Mouse (Mus musculus) heart, embryonic 16.5 days (tissue): ENCODE results near the gene Gm36864. TPM values are rescaled to one million over a fixed set of nuclear protein-coding genes. Genes with fewer than 3 reads are reported as not detected.

Source experiments
- ATAC-seq: fragments of 200-750 bp; cut with Nextera tagmentation; replicated peaks from 2 replicates; pipeline ENCODE4 v1.8.0; 2017; ENCODE audit warnings: moderate number of reproducible peaks; ENCODE audit not compliant: insufficient read depth, low FRiP score; ENCODE audit errors: extremely low read depth
- H3K27ac ChIP-seq: fragments of 300-500 bp; sonication (generic); 2 replicates; pipeline ENCODE4 v1.5.1; 2014; ENCODE audit warnings: mild to moderate bottlenecking, low read length, control low read depth, moderate library complexity
- H3K27me3 ChIP-seq: fragments of 300-500 bp; sonication (generic); 2 replicates; pipeline ENCODE4 v1.6.1; 2014; ENCODE audit warnings: low read length, mixed read lengths; ENCODE audit not compliant: control insufficient read depth, insufficient read depth
- H3K36me3 ChIP-seq: fragments of 300-500 bp; sonication (generic); 2 replicates; pipeline ENCODE4 v1.6.1; 2014; ENCODE audit not compliant: control insufficient read depth, insufficient read depth
- H3K4me1 ChIP-seq: fragments of 300-500 bp; sonication (generic); 2 replicates; pipeline ENCODE4 v1.6.1; 2014; ENCODE audit warnings: low read length, mixed read lengths; ENCODE audit not compliant: control insufficient read depth, insufficient read depth
- H3K4me2 ChIP-seq: fragments of 300-500 bp; sonication (generic); 2 replicates; pipeline ENCODE4 v1.6.1; 2014; ENCODE audit warnings: low read depth, mild to moderate bottlenecking, control low read depth, low read length
- H3K4me3 ChIP-seq: fragments of 300-500 bp; sonication (generic); 2 replicates; pipeline ENCODE4 v1.5.1; 2014; ENCODE audit warnings: mild to moderate bottlenecking, control low read depth, low read length
- H3K9ac ChIP-seq: fragments of 300-500 bp; sonication (generic); 2 replicates; pipeline ENCODE4 v1.6.1; 2014; ENCODE audit warnings: low read length, control low read depth
- H3K9me3 ChIP-seq: fragments of 300-500 bp; sonication (generic); replicated peaks from 2 replicates; pipeline ENCODE4 v1.6.1; 2016; ENCODE audit warnings: low read length; ENCODE audit not compliant: control insufficient read depth
- WGBS: fragments of 180-500 bp; shearing (Covaris S2); extraction: QIAGEN DNeasy Blood & Tissue Kit; methylation state at CpG from one replicate; pipeline ENCODE4 v1.1.7; 2014; 5-methylcytosine and 5-hydroxymethylcytosine counted together
- polyA plus RNA-seq: library from polyadenylated mRNA; unstranded; fragments of >200 nt; fragmentation: Nextera tagmentation; extraction: Ambion mirVana; gene quantifications from 2 replicates; pipeline ENCODE4 v1.2.1, GENCODE M21; 2015

The Gm36864 gene
- polyA plus RNA-seq, 1 experiment from 2014 or later, result not detected

- Histone ChIP-seq H3K36me3 (no peaks in the 10 kb centered on the region), H3K4me1 (no peaks in the 10 kb centered on the region), H3K4me3 (no peak overlapping the region), H3K27ac (no peak overlapping the region), H3K9ac (no peak overlapping the region), H3K9me3 (no peaks in the 10 kb centered on the region; the same call in 1 of the 2 replicates), H3K27me3 (no peaks in the 10 kb centered on the region), H3K4me2 (no peak overlapping the region)
- no peak for ATAC-seq
- 52% methylated on average over 1 of the region's 1 CpGs for WGBS
Measured at GRCm38 (mm10) chr7:44280959-44281358, 45.0 kb downstream of the Gm36864 start.

- no peak for ATAC-seq
- H3K36me3 ChIP-seq, result no peaks in the 10 kb centered on the region
Measured at GRCm38 (mm10) chr7:44281586-44281985, 45.6 kb downstream of the Gm36864 start.

GRCm38 (mm10) chr7:44287760-44288159 lies 51.8 kb downstream of the Gm36864 start:
- Histone ChIP-seq H3K36me3 (no peaks in the 10 kb centered on the region), H3K4me2 (no peak overlapping the region), H3K27me3 (peaks cover 2% of the 10 kb centered on the region), H3K27ac (no peak overlapping the region), H3K9me3 (no peaks in the 10 kb centered on the region), H3K9ac (no peak overlapping the region), H3K4me3 (no peak overlapping the region), H3K4me1 (no peaks in the 10 kb centered on the region)
- ATAC-seq, result no peak
- WGBS, result 60% methylated on average over 7 of the region's 7 CpGs

More at GRCm38 (mm10) chr7:44281586-44281985, 45.6 kb downstream of the Gm36864 start:
- no peak overlapping the region for H3K9ac ChIP-seq
- H3K27me3 ChIP-seq, result no peaks in the 10 kb centered on the region
- no peak overlapping the region for H3K27ac ChIP-seq
- WGBS, result 62% methylated on average over 7 of the region's 7 CpGs
- H3K4me2 ChIP-seq, result no peak overlapping the region
- H3K4me1 ChIP-seq, result no peaks in the 10 kb centered on the region
- no peaks in the 10 kb centered on the region; the same call in 1 of the 2 replicates for H3K9me3 ChIP-seq
- no peak overlapping the region for H3K4me3 ChIP-seq

GRCm38 (mm10) chr7:44290986-44291385 lies 55.0 kb downstream of the Gm36864 start:
- H3K4me1 ChIP-seq, result no peaks in the 10 kb centered on the region
- no peak overlapping the region for H3K4me3 ChIP-seq
- no peaks in the 10 kb centered on the region for H3K36me3 ChIP-seq
- no peak overlapping the region for H3K4me2 ChIP-seq
- no peak for ATAC-seq
- WGBS, result 74% methylated on average over 4 of the region's 4 CpGs
- H3K27me3 ChIP-seq, result peaks cover 2% of the 10 kb centered on the region
- no peak overlapping the region for H3K27ac ChIP-seq
- no peaks in the 10 kb centered on the region for H3K9me3 ChIP-seq
- no peak overlapping the region for H3K9ac ChIP-seq

GRCm38 (mm10) chr7:44291418-44291817 lies 55.4 kb downstream of the Gm36864 start:
- WGBS, result 49% methylated on average over 4 of the region's 4 CpGs

More at GRCm38 (mm10) chr7:44291418-44291817, 55.4 kb downstream of the Gm36864 start:
- no peak overlapping the region for H3K27ac ChIP-seq
- no peak overlapping the region for H3K4me2 ChIP-seq
- H3K4me1 ChIP-seq, result no peaks in the 10 kb centered on the region
- ATAC-seq, result no peak
- no peak overlapping the region for H3K9ac ChIP-seq
- H3K36me3 ChIP-seq, result no peaks in the 10 kb centered on the region
- H3K4me3 ChIP-seq, result no peak overlapping the region
- peaks cover 2% of the 10 kb centered on the region for H3K27me3 ChIP-seq
- H3K9me3 ChIP-seq, result no peaks in the 10 kb centered on the region

Other genes with a start within 250 kb of the Gm36864 start
- 0.17 TPM in 1 of 2 replicates, not detected in the other for gene Klk1b11, start 240.3 kb upstream of the Gm36864 start, polyA plus RNA-seq
- 0.13 TPM in 1 of 2 replicates, not detected in the other for gene Klk1b26, start 224.0 kb upstream of the Gm36864 start, polyA plus RNA-seq
- gene Klk1b27, start 183.9 kb upstream of the Gm36864 start, polyA plus RNA-seq, result not detected in 2 replicates
- gene Klk1b21, start 133.8 kb upstream of the Gm36864 start, polyA plus RNA-seq, result not detected in 2 replicates
- gene Klk1b22, start 123.5 kb upstream of the Gm36864 start, polyA plus RNA-seq, result not detected in 2 replicates
- not detected in 2 replicates for gene Klk1b16, start 99.4 kb upstream of the Gm36864 start, polyA plus RNA-seq
- not detected in 2 replicates for gene Klk1b24, start 47.9 kb upstream of the Gm36864 start, polyA plus RNA-seq
- not detected in 2 replicates for gene Klk1b3, start 38.0 kb upstream of the Gm36864 start, polyA plus RNA-seq
- gene Klk1b4, start 28.7 kb upstream of the Gm36864 start, polyA plus RNA-seq, result not detected in 2 replicates
- gene Klk1b5, start 20.2 kb upstream of the Gm36864 start, polyA plus RNA-seq, result not detected in 2 replicates
- gene Klk1, start 10.8 kb upstream of the Gm36864 start, polyA plus RNA-seq, result 0.25 TPM in 1 of 2 replicates, not detected in the other
- 0.95 and 1.2 TPM in 2 replicates for gene 1700028J19Rik, start 10.5 kb downstream of the Gm36864 start, polyA plus RNA-seq
- 73.1 and 78.4 TPM in 2 replicates for gene 2410002F23Rik, start 10.5 kb downstream of the Gm36864 start, polyA plus RNA-seq
- gene Acp4, start 21.2 kb downstream of the Gm36864 start, polyA plus RNA-seq, result not detected in 2 replicates
- gene Gm15517, start 25.3 kb downstream of the Gm36864 start, polyA plus RNA-seq, result not detected in 2 replicates
- 1.4 and 1.8 TPM in 2 replicates for gene Clec11a, start 70.7 kb downstream of the Gm36864 start, polyA plus RNA-seq
- 0.55 and 0.66 TPM in 2 replicates for gene Shank1, start 74.1 kb downstream of the Gm36864 start, polyA plus RNA-seq
- 0.62 and 0.70 TPM in 2 replicates for gene Syt3, start 147.9 kb downstream of the Gm36864 start, polyA plus RNA-seq
- 0.32 and 0.41 TPM in 2 replicates for gene 1700008O03Rik, start 149.6 kb downstream of the Gm36864 start, polyA plus RNA-seq
- gene Lrrc4b, start 192.8 kb downstream of the Gm36864 start, polyA plus RNA-seq, result 1.2 and 1.3 TPM in 2 replicates
- 0.62 and 1.2 TPM in 2 replicates for gene Aspdh, start 229.2 kb downstream of the Gm36864 start, polyA plus RNA-seq
- 157 and 169 TPM in 2 replicates for gene Josd2, start 231.8 kb downstream of the Gm36864 start, polyA plus RNA-seq